Mouse (Mus musculus): ENCODE measurements around the gene Tmem203.

Tmem203 gene

DNA sequence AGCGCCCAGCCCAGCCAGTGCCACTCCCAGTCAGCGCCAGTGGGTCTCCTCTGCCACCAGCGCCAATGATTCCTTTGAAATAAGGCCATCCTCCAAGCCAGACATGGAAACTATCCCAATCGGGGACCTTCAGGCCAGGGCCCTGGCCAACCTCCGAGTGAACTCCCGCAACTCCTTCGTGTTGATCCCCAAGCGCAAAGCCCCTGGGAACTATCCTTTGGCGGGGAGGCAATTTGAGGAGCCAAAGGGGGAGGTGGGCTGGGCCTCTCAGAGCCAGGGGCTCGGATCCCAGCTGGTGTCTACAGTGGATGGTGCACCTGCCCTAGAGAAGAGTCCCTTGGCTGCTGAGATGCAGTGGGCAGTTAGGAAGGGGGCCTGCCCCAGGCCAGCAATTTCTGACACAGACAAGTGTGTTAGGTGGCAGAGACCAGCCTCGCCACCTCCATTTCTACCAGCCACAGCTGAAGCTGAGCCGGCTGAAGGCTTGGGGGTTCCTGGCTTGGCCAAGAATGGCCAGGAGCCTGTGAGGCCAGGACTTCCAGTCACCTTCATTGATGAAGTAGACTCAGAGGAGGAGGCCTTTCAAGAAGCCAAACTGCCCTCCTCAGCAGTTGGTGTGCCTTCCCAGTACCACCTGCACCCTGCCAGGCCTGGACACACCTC lies 8.5 kb downstream of the Tmem203 start:
- DNase-seq (ENCODE audit: low spot score) = no peak

DNA sequence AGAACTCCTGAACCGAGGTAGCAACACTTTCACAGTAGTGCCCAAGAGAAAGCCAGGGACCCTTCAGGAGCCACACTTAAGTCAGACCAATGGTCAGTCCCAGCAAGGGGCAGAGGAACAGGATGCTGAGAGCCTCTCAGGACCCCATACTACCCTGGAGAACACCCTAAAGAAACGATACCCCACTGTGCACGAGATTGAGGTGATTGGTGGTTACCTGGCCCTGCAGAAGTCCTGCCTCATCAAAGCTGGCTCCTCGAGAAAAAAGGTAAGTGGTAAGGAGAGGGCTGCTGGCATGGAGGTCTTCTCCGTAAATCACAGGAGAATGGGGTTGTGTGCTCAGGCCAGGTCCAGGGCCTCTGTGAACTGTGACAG lies 9.0 kb downstream of the Tmem203 start:
- DNase-seq (ENCODE audit: low spot score) = no peak

DNA sequence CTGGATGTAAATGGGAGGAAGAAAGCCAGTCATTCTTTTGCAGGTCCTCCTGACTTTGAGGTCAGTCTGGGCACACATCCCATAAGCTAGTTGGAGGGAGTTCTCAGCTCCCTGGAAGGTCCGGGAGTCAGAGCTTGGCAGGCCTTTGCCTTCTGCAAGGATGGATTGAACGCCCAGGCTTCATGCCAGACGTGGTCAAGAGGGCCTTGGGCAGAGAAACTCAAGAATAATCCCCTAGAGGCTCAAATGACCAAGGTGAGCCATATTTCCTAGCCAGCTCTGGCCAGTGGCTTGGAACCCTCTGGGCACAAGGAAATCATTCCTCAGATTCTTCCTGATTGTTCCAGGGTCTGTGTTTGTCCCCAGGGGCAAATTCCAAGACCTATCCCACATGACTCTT lies 9.6 kb downstream of the Tmem203 start:
- no peak for DNase-seq (ENCODE audit: low spot score)

DNA sequence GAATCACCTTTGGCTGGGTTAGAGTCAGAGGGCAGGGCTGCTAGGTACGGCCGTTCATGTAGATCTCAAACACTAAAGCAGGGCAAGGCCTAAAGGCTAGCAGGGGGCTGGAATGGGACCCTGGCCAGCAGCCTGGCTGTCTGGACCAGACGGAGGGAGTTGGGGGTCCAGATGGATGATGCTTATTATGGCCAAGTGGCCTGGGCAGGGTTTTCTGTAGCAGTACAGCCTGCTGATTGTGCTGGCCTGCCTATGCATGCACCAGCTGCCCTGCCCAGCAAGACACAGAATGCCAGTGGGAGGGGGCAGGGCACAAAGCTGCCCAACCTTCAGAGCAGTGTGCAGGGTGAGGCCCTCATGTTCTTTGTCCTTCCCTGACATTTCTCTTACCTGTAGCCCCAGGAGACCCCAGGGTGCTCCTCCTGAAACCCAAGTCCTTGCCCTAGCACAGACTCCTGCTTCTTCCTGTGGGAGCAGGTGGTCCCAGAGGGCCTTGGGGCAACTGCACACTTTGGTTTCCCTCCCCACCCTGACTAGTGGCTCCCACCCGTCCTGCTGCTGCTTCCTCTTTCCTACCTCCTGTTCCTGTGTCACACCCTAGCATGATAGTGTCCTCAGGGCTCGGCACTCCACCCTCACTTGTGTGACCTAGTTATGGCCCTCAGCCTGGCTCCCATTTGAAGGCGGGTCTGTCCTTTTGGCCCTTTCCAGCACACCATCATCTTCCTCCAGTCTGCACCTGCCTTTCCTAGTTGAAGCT lies 10.8 kb downstream of the Tmem203 start:
- DNase-seq (ENCODE audit: low spot score) = no peak

DNA sequence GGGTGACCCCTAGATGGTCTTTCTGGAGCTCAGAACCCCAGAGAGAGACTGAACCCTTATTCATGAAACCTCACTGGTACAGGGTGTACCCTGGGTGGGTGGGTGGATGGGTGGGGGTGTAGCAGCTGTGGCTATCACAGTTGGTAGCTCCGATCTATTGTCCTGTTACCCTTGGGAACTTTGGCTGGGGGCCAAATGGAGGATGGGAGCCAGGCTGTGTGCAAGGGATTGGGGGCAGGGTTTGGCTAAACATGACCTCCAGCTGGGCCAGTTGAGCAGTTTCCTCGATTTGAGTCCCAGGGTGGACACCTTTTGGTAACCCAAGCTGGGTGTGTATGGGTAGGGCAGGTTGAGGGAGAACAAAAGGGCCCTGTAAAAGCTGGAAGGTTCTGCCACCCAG lies 11.5 kb downstream of the Tmem203 start:
- no peak for DNase-seq (ENCODE audit: low spot score)

DNA sequence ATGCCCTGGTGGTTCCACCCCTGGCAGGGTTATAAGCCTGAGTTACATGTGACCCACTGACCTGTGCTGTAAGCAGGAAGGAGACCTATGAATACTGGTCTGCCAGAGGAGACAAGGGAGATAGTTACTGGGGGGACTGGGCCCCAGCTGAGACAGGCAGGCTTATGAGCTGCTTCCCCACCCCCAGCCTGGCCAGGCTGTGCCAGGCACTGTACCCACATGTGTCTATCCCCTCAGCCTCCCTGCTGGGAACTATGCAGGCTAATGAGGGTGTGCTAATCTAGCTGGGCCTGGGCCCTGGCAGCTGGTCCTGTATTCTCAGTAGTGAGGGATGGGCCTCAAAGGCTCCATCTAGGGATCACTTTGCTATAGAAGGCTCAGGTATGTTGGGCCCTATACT lies 12.0 kb downstream of the Tmem203 start:
- no peak for DNase-seq (ENCODE audit: low spot score)

DNA sequence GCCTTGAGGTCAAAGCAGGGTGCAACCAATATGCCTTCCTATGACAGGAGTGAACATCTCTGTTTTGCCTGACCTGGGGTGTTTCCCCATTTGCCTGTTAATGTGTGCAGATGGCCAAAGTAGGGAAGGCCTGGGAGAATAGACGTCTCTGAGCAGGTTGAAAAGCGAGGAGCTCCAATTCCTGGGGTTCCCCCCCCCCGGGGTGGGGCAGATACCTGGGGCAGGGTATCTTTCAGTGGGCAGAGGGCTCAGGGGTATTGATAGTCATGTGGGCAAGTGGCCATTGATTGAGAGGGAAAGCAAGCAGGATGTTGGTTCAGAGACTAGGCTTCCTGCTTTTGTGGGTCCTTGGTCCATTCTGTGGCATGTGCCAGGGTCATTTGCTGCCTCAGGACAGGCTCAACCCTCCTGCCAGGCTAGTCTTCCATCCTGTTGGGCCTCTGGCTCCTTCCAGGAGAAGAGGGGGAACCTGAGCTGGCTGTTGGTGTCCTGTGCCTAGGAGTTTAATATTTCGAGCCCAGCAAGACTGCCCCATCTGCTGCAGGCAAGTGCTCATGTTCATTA lies 12.6 kb downstream of the Tmem203 start:
- no peak for DNase-seq (ENCODE audit: low spot score)

DNA sequence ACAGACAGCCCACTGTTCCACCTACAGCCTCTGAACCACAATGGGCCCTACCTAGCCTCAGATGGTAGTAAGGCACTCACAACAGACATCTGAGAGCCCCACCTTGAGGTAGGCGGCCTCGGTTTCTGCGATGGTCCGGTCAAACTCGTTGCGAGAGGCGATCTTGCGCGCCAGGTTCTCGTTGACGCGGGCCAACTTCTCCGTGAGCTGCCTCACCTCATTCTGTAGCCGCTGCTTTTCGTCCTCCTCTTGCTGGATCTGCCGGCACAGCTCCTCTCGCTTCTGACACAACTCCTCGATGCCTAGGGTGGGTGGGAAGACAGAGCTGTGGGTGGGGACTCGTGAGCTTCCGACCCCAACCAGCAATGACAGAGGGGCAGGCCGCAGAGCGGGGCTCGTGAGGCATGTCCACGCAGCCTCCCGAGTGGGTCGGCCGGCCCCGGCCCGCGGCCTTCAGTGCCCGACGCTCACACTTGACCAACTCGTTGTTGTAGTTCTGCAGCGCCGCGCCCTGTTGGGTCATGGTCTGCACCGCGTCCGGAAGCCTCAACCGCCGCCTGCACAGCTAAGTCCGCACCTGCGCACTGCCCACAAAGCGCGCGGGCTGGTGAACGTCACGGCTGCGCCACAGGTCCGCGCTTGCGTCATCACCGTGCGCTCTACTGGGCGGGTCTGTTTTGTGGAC lies 16.7 kb downstream of the Tmem203 start, which contains the start of the genes Ssna1 and Anapc2:
Gene Ssna1, minus strand, starts transcription at position 612 of the 685 bp plus-strand sequence.
Gene Anapc2, plus strand, starts transcription at position 652 of the 685 bp plus-strand sequence.
- peak; percentile 99 for DNase-seq (ENCODE audit: low spot score)

DNA sequence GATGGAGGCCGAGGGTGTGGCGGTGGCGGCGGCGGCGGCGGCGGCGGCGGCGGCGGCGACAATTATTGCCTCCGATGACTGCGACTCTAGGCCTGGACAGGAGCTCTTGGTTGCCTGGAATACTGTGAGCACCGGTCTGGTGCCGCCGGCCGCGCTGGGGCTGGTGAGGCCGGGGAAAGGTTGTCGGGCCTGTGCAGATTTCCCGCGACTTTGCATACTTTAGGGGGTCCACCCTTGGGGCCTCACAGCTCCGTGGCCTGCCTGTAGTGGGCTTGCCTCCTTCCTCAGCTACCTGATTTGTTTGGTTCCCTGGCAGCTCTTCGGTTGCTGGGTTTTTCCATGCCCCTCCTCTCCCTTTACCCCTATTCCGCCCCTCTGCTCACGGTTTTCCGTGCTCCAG lies 17.3 kb downstream of the Tmem203 start:
- DNase-seq (ENCODE audit: low spot score) = no peak

DNA sequence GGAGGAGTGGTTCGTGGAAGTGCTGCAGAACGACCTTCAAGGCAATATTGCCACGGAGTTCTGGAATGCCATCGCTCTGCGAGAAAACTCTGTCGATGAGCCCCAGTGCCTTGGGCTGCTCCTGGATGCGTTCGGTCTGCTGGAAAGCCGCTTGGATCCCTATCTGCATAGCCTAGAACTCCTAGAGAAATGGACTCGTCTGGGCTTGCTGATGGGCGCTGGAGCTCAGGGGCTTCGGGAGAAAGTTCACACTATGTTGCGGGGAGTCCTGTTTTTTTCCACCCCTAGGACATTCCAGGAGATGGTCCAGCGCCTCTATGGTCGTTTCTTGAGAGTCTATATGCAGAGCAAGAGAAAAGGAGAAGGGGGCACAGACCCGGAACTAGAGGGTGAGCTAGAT lies 17.8 kb downstream of the Tmem203 start:
- DNase-seq (ENCODE audit: low spot score) = no peak

DNA sequence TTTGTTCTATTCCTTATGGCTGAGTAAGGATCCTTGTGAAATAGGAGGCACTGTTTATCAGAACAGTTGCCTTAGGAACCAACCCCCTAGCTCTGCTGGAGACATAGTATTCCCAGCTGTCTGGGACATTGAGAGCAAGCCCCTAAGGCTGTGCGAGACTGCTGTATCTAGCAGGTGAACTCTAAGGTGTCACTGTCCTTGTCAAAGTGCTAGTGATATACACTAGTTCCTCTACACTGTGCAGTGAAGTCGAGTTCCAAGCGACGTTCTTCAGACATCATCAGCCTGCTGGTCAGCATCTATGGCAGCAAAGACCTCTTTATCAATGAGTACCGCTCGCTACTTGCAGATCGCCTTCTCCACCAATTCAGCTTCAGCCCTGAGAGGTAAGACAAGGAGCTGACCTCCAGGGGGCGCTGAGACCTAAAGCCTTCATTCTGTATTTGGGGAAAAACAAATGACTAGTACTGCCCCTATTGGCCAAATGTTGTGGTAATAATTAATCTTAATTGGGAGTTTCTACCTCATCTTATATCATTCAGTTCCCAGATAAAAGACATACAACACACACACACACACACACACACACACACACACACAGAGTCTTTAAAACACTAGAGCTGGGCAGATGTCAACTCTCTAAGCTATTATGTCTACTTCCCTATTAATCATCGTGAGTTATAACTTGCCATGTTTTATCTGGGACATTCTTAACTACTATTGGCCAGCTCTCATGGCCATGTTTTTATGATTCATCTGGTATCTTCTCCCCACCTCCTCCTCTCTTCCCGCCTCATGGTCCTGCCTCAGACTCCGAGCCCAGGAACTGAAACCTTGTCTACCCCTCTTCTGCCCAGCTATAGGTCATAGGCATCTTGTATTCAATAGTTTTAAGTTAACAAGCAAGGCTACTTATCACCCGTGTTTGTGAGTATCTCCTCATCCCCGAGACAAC lies 24.0 kb downstream of the Tmem203 start:
- DNase-seq (ENCODE audit: low spot score) = peak; percentile 91

DNA sequence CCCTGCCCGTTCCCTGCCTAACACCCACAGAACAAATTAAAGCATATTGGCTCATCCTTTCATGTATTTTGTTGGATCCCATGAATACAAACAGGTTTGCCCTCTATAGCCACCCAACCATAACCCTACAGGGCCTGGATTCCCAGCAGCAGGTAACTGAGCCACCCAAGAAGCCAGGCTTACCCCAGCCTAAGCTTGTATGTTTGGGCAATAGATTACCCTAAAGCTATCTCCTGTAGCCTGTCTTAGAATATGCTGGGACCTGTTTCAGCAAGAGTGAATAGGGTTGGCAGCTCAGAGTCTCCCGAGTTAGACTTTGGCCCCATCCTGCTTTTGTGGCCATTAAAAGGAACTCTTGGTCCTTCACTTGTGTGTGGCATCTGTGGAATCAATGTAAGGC lies 30.3 kb downstream of the Tmem203 start:
- no peak for DNase-seq (ENCODE audit: low spot score)

DNA sequence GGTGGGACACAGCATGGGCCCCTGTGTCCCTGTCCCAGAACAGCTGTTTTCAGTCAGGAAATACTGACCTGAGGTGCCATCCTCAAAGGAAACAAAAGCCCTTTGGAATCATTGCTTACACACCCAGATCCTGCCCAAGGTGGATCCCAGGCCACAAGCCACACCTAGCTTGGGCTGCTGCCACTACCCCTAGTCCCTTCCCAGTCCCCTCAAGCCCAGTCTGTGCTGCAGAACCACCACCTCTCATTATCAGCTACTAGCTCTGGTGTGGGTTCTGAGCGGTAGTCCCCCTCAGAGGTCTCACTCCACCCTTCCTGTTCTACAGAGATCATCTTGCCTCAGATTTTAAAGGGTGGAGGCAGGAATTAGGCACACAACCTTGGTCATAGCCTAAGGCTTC lies 31.1 kb downstream of the Tmem203 start:
- DNase-seq (ENCODE audit: low spot score) = no peak

DNA sequence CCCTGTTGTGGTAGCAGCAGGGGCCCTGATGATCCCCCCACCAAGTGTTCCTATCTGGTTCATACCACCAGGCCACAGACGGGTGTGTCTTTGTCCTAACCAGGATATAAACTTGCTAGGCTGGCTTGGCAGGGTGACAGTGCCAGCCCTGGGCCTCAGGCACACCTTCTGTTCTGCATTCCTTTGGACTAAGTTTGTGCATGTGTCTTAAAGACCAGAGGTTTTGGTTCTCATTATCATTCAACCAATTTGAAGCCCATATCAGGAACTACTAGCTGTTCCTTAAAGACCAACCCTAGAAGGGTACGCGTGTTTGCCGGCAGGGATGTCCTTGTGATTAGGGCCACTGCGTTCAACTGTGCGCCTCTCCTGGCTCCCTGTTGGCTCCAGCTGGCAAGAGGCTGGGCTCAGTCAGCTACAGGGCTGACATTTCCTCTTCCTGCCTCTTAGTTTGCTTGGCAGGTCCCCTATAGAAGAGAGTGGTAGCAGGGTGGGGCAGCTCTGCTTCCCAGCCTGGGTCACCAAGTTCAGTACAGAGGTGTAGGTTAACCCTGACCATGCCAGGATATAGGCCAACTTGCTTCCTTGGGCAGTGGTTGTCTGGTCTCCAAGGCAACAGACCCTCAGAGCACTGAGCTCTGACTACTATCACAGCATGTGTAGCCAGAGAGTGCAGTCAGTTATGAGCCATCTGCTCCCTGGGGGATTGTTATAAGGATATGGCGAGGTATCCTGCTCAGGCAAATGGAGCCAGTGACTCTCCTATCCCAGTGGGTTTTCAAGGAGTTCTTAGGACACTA lies 31.8 kb downstream of the Tmem203 start:
- DNase-seq (ENCODE audit: low spot score) = no peak

DNA sequence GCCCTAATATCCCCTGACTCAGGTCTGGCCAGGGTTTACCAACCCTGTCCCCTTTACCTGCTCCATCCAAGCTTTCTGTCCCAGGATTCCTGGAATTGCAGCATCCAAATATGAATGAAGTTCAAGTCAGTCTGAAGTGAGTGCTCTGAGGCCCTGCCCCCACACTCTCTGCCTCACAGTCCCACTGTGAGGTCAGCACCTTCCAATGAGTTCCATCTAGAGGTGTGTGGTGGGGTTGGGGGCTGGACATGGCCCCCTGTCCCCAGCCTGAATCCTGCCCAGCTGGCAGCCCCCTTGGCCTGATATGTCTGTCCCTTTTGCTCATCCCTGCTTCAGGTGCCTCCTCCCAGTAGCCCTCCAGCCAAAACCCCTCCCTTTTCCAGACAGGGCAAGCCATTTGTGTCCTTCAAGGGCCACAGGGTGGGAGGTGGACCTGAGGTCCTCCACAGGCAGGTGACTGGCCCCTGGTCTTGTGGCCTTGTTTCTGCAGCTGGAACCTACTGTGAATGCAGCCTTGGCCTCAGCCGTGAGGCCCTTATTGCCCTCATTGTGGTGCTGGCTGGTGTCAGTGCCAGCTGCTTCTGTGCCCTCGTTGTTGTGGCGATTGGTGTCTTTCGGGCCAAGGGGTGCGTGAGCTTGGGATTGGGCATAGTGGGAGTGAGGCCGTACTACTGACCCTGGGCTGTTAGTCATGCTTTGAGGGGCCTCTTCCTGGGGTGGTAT lies 32.8 kb downstream of the Tmem203 start, which contains the start of gene Tmem210:
Gene Tmem210, plus strand, starts transcription at position 219 of the 723 bp plus-strand sequence.
- no peak for DNase-seq (ENCODE audit: low spot score)

DNA sequence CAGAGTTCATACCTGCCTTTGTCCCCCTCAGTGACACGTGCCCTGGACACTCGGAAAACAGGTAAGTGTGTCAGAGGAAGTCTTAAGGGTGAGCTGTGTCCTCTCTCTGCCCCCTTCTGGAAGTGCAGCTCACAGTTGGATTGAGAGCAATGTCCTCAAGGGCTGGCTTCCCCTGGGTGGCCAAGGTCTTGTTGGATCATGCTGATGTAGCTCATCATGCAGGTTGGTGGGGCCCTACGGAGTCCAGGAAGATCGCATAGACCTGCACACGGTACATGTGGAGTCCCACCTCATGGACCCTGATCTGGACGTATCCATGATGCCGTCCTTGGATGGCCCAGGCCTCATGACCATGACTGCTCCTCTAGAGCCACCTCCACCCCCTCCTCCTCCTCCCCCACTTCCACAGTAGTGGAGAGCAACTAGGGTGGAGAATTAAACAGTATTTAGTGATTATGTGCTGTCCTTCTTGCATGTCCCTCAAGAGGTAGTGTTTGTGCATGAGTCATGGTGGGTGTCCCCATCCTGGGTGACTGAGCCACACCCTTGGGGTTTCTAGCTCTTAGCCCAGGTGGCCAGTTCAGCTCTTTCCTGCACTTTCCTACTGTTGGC lies 33.6 kb downstream of the Tmem203 start:
- DNase-seq (ENCODE audit: low spot score) = no peak

DNA sequence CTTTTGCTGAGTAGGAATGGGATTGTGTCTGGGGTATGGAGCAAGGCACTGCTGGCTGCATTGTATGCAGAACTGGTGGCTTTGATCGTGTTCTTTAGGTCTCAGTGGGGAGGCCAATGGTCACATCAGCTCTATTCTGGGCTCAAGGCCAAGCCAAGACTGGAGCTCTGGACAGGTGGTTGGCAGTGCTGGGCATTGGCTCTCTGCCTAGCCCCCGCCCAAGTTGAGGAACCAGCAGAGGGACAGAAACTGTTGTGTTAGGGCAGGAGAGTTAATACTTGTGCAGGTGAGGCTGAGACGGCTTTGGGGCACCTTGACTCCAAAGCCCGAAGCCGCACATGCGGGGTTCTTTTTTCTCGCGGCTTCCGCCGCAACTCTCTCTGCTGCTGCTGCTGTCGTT lies 34.4 kb downstream of the Tmem203 start, which contains the start of gene Lrrc26:
Gene Lrrc26, plus strand, starts transcription at position 265 of the 400 bp plus-strand sequence.
- DNase-seq (ENCODE audit: low spot score) = peak; percentile 46

DNA sequence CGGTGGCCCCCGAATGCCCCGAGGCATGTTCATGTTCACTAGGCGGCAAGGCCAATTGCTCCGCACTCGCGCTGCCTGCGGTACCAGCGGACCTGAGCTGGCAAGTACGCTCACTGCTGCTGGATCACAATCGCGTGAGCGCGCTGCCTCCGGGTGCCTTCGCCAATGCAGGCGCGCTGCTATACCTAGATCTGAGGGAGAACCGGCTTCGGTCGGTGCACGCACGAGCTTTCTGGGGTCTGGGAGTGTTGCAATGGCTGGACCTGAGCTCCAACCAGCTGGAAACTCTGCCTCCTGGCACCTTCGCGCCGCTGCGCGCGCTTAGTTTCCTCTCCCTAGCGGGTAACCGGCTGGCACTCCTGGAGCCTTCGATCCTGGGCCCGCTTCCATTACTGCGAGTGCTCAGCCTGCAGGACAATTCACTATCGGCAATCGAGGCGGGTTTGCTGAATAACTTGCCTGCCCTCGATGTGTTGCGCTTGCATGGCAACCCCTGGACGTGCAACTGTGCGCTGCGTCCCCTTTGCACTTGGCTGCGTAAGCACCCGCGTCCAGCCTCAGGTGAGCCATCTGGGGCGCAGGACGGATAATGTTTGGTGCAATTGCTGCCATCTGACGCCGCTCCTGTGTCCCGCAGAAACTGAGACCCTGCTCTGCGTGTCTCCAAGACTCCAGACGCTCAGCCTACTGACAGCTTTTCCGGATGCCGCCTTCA lies 35.0 kb downstream of the Tmem203 start:
- peak; percentile 46 for DNase-seq (ENCODE audit: low spot score)

DNA sequence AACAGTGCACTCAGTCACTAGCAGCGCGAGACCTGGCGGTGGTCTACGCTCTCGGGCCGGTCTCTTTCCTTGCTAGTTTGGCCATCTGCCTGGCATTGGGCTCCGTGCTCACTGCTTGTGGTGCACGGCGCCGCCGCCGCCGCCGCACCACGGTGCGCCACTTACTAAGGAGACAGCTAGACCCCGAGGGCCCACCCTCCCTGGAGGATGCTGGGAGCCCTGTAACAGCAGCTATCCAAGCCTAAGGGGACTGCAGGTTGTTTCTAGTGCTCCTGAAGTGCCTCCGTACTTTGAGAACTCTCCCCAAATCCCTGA lies 35.5 kb downstream of the Tmem203 start:
- no peak for DNase-seq (ENCODE audit: low spot score)

Data from testis, postnatal 10 days (tissue).